Mouse (Mus musculus): ENCODE data around the gene Rps6kc1.

GRCm38 (mm10) chr1:190732803-190733202 is 178.8 kb downstream of the Rps6kc1 start:
- TF ChIP-seq CTCF (IDR thresholded peaks at IDR 0.05; ENCODE audit: borderline replicate concordance, control insufficient read depth, extremely low read depth, insufficient read depth, low read length, poor library complexity): no peak
- TF ChIP-seq POLR2A (IDR thresholded peaks at IDR 0.05; ENCODE audit: control insufficient read depth, extremely low read depth, insufficient read depth, low read length, poor library complexity): no peak

Data from thymus, adult 2 months (tissue).